Mouse (Mus musculus) midbrain, embryonic 14.5 days (tissue): ENCODE measurements at regions not wholly inside any gene's neighbourhood (a gene's known extent, or its start where the extent isn't known, plus 50 kb on each side); places are given as distances from the start of the nearest gene placed in this dataset.

ENCODE experiments used
- ATAC-seq: fragments of 200-750 bp; cut with Nextera tagmentation; 2 replicates; pipeline ENCODE4 v1.8.0; 2017; ENCODE audit warnings: moderate number of reproducible peaks, moderate library complexity; ENCODE audit not compliant: low FRiP score, low TSS enrichment
- DNase-seq: peaks from one replicate; pipeline ENCODE4 v3.0.0-alpha.2; 2015
- H3K27ac ChIP-seq: fragments of 300-500 bp; sonication (generic); replicated peaks from 2 replicates; pipeline ENCODE4 v1.5.1; 2014; ENCODE audit warnings: mild to moderate bottlenecking, low read depth, low read length, moderate library complexity
- H3K27me3 ChIP-seq: fragments of 300-500 bp; sonication (generic); 2 replicates; pipeline ENCODE4 v1.6.1; 2014; ENCODE audit warnings: low read length, control low read depth, mixed read lengths; ENCODE audit not compliant: control insufficient read depth, insufficient read depth
- H3K36me3 ChIP-seq: fragments of 300-500 bp; sonication (generic); 2 replicates; pipeline ENCODE4 v1.6.1; 2014; ENCODE audit warnings: low read length, control low read depth; ENCODE audit not compliant: control insufficient read depth, insufficient read depth
- H3K4me1 ChIP-seq: fragments of 300-500 bp; sonication (generic); 2 replicates; pipeline ENCODE4 v1.6.1; 2014; ENCODE audit warnings: mild to moderate bottlenecking, antibody characterized with exemption, low read length, control low read depth; ENCODE audit not compliant: control insufficient read depth, insufficient read depth
- H3K4me2 ChIP-seq: fragments of 300-500 bp; sonication (generic); 2 replicates; pipeline ENCODE4 v1.6.1; 2014; ENCODE audit warnings: mild to moderate bottlenecking, low read length, moderate library complexity
- H3K4me3 ChIP-seq: fragments of 300-500 bp; sonication (generic); replicated peaks from 2 replicates; pipeline ENCODE4 v1.5.1; 2014; ENCODE audit warnings: low read depth, low read length
- H3K9ac ChIP-seq: fragments of 300-500 bp; sonication (generic); replicated peaks from 2 replicates; pipeline ENCODE4 v1.6.1; 2014; ENCODE audit warnings: mild to moderate bottlenecking, low read length, moderate library complexity
- H3K9me3 ChIP-seq: fragments of 300-500 bp; sonication (generic); 2 replicates; pipeline ENCODE4 v1.6.1; 2016; ENCODE audit warnings: low read length, control low read depth, mixed read lengths; ENCODE audit not compliant: control insufficient read depth
- WGBS: fragments of 180-500 bp; shearing (Covaris S2); extraction: QIAGEN DNeasy Blood & Tissue Kit; methylation state at CpG from one replicate; pipeline ENCODE4 v1.1.7; 2014; 5-methylcytosine and 5-hydroxymethylcytosine counted together

DNA sequence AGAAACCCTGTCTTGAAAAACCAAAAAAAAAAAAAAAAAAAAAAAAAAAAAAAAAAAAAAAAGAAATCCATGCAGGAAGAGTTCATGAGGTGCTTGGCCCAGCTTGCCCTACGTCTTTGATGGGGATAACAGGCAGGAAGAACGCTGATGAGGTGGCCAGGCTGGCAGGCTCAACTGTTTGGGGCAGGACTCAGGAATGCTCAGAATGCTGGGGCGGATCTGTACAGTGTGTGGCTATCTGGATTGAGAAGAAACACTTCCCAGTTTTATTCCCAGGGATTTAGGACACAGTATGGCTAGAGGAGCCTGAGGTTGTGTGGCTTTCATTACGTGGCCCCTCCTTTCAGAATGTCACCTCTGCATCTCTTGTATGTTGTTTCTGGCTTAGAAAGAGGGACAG, 99.1 kb upstream of the Gm3448 start:
- ATAC-seq (no peak), DNase-seq (no peak)
- Histone ChIP-seq H3K27ac (no peak overlapping the region), H3K4me1 (no peaks in the 10 kb centered on the region), H3K4me2 (no peak overlapping the region), H3K9me3 (no peaks in the 10 kb centered on the region), H3K36me3 (no peaks in the 10 kb centered on the region), H3K27me3 (no peaks in the 10 kb centered on the region), H3K4me3 (no peak overlapping the region), H3K9ac (no peak overlapping the region)
- WGBS, result 88% methylated on average over 4 of the region's 4 CpGs
